Mouse (Mus musculus) lung, embryonic 15.5 days (tissue): ENCODE data around the gene Tpmt. TPM values are rescaled to one million over a fixed set of nuclear protein-coding genes. Genes with fewer than 3 reads are reported as not detected.

Experiments used
- ATAC-seq: fragments of 200-750 bp; cut with Nextera tagmentation; 2 replicates; pipeline ENCODE4 v1.8.0; 2017; ENCODE audit warnings: moderate number of reproducible peaks, borderline replicate concordance; ENCODE audit not compliant: low FRiP score, low TSS enrichment; ENCODE audit errors: extremely low read depth
- H3K27ac ChIP-seq: fragments of 300-500 bp; sonication (generic); 2 replicates; pipeline ENCODE4 v1.5.1; 2015; ENCODE audit warnings: moderate library complexity, mild to moderate bottlenecking, inconsistent platforms
- H3K27me3 ChIP-seq: fragments of 300-500 bp; sonication (generic); 2 replicates; pipeline ENCODE4 v1.6.1; 2015; ENCODE audit warnings: inconsistent platforms
- H3K36me3 ChIP-seq: fragments of 300-500 bp; sonication (generic); 2 replicates; pipeline ENCODE4 v1.6.1; 2015; ENCODE audit warnings: inconsistent platforms
- H3K4me1 ChIP-seq: fragments of 300-500 bp; sonication (generic); 2 replicates; pipeline ENCODE4 v1.6.1; 2015; ENCODE audit warnings: inconsistent platforms
- H3K4me2 ChIP-seq: fragments of 300-500 bp; sonication (generic); 2 replicates; pipeline ENCODE4 v1.6.1; 2015; ENCODE audit warnings: inconsistent platforms, mild to moderate bottlenecking, moderate library complexity
- H3K4me3 ChIP-seq: fragments of 300-500 bp; sonication (generic); 2 replicates; pipeline ENCODE4 v1.5.1; 2015; ENCODE audit warnings: mild to moderate bottlenecking, inconsistent platforms
- H3K9ac ChIP-seq: fragments of 300-500 bp; sonication (generic); 2 replicates; pipeline ENCODE4 v1.6.1; 2015; ENCODE audit warnings: inconsistent platforms
- H3K9me3 ChIP-seq: fragments of 300-500 bp; sonication (generic); 2 replicates; pipeline ENCODE4 v1.6.1; 2016; ENCODE audit warnings: inconsistent platforms
- WGBS: fragments of 180-500 bp; shearing (Covaris S2); methylation state at CpG from one replicate; pipeline ENCODE4 v1.1.7; 2015; 5-methylcytosine and 5-hydroxymethylcytosine counted together
- polyA plus RNA-seq: library from polyadenylated mRNA; unstranded; fragments of >200 nt; fragmentation: Nextera tagmentation; extraction: Ambion mirVana; gene quantifications from 2 replicates; pipeline ENCODE4 v1.2.1, GENCODE M21; 2015

Gene Tpmt
- polyA plus RNA-seq = 22.2 and 23.8 TPM in 2 replicates

GRCm38 (mm10) chr13:47044617-47044947, at the start of gene Tpmt:
Gene Tpmt (minus strand): TSS chr13:47044737.
- Histone ChIP-seq H3K4me3 (peak within 1 kb of the TSS; percentile 74), H3K9ac (peak within 1 kb of the TSS; percentile 65), H3K4me2 (peak within 1 kb of the TSS; percentile 98), H3K36me3 (no peaks in the 10 kb centered on the region), H3K9me3 (no peaks in the 10 kb centered on the region), H3K4me1 (peaks cover 15% of the 10 kb centered on the region), H3K27ac (0 out of 2 replicates have a peak within 1 kb of the TSS, but pooled peaks have one; percentile 14), H3K27me3 (no peaks in the 10 kb centered on the region)
- no peak for ATAC-seq
- 15% methylated on average over 10 of the region's 10 CpGs for WGBS

- Histone ChIP-seq H3K9ac (no peak overlapping the region), H3K4me3 (no peak overlapping the region), H3K27ac (no peak overlapping the region), H3K4me2 (no peak overlapping the region), H3K9me3 (no peaks in the 10 kb centered on the region), H3K27me3 (no peaks in the 10 kb centered on the region), H3K36me3 (peaks cover 65% of the 10 kb centered on the region), H3K4me1 (no peaks in the 10 kb centered on the region)
- ATAC-seq = no peak
- WGBS = 88% methylated on average over 2 of the region's 2 CpGs
These were observed 49.3 kb upstream of the Tpmt start for GRCm38 (mm10) chr13:47093791-47094190.

DNA sequence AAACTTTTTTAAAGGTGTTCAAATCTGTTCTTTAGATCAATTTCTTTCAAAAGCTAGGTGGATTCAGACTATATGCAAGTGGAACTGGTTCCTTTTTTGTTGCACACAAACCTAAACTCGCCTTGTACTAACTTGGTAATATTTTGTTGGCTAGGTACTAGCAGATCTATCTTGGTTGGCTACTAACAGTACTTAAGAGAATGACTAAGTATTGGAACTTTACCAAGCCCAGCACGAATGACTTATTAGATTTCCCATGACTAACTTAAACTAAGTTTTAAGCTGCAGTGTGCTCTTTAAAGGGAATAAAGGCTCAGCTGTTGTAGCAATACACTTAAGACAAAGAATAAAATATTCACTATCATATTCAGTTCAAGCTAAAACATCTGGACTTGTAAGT, 44.7 kb upstream of the Tpmt start:
- 82% methylated on average over 2 of the region's 2 CpGs for WGBS
- Histone ChIP-seq H3K27ac (no peak overlapping the region), H3K4me1 (no peaks in the 10 kb centered on the region), H3K4me3 (no peak overlapping the region), H3K9ac (no peak overlapping the region), H3K9me3 (no peaks in the 10 kb centered on the region), H3K36me3 (peaks cover 59% of the 10 kb centered on the region), H3K4me2 (no peak overlapping the region), H3K27me3 (no peaks in the 10 kb centered on the region)
- no peak for ATAC-seq

- Histone ChIP-seq H3K36me3 (peaks cover 51% of the 10 kb centered on the region), H3K4me2 (no peak overlapping the region), H3K9me3 (no peaks in the 10 kb centered on the region), H3K4me3 (no peak overlapping the region), H3K4me1 (no peaks in the 10 kb centered on the region), H3K9ac (no peak overlapping the region), H3K27ac (no peak overlapping the region), H3K27me3 (no peaks in the 10 kb centered on the region)
- WGBS = 97% methylated on average over 1 of the region's 1 CpGs
- ATAC-seq = no peak
These were observed 43.9 kb upstream of the Tpmt start for GRCm38 (mm10) chr13:47088433-47088832.

GRCm38 (mm10) chr13:47080905-47081505, 36.5 kb upstream of the Tpmt start:
- Histone ChIP-seq H3K36me3 (peaks cover 46% of the 10 kb centered on the region), H3K27me3 (no peaks in the 10 kb centered on the region), H3K4me3 (no peak overlapping the region)

GRCm38 (mm10) chr13:47078799-47079198, 34.3 kb upstream of the Tpmt start:
- H3K4me3 ChIP-seq = no peak overlapping the region
- no peak overlapping the region for H3K4me2 ChIP-seq
- ATAC-seq = no peak
- no peak overlapping the region for H3K27ac ChIP-seq
- 78% methylated on average over 5 of the region's 5 CpGs for WGBS
- H3K9me3 ChIP-seq = no peaks in the 10 kb centered on the region
- H3K36me3 ChIP-seq = peaks cover 38% of the 10 kb centered on the region
- H3K27me3 ChIP-seq = no peaks in the 10 kb centered on the region
- no peaks in the 10 kb centered on the region for H3K4me1 ChIP-seq
- H3K9ac ChIP-seq = no peak overlapping the region

More at GRCm38 (mm10) chr13:47080905-47081505, 36.5 kb upstream of the Tpmt start:
- Histone ChIP-seq H3K27ac (no peak overlapping the region), H3K4me1 (no peaks in the 10 kb centered on the region), H3K4me2 (no peak overlapping the region), H3K9me3 (no peaks in the 10 kb centered on the region), H3K9ac (no peak overlapping the region)
- ATAC-seq = no peak
- WGBS = 83% methylated on average over 4 of the region's 4 CpGs

GRCm38 (mm10) chr13:47077367-47077766, 32.8 kb upstream of the Tpmt start:
- Histone ChIP-seq H3K9me3 (no peaks in the 10 kb centered on the region), H3K4me1 (no peaks in the 10 kb centered on the region), H3K36me3 (peaks cover 29% of the 10 kb centered on the region), H3K4me2 (no peak overlapping the region), H3K4me3 (no peak overlapping the region), H3K27me3 (no peaks in the 10 kb centered on the region), H3K27ac (no peak overlapping the region), H3K9ac (no peak overlapping the region)
- no peak for ATAC-seq

DNA sequence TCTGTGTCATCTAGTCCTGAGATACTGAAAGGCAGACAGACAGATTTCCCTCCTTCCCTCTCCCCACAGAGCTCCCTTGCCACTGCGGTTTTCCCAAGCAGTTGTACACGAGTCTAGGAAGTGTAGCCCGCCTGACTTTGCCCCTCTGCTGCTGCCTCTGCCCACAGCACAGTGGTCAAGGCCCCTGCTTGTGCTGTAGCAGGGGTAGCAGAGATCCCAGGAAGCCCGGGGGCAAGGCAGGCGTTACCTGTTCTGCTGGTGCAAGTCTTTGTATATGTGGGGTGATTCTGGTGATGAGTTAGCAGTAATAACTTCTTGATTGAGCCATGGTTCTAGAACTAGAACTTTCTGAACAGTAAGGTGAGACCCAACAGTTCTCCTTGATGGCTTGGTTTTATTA, 31.6 kb upstream of the Tpmt start:
- Histone ChIP-seq H3K9me3 (no peaks in the 10 kb centered on the region), H3K4me1 (no peaks in the 10 kb centered on the region), H3K4me2 (no peak overlapping the region), H3K9ac (no peak overlapping the region), H3K27me3 (no peaks in the 10 kb centered on the region), H3K27ac (no peak overlapping the region), H3K36me3 (peaks cover 27% of the 10 kb centered on the region), H3K4me3 (no peak overlapping the region)
- no peak for ATAC-seq
- 72% methylated on average over 5 of the region's 5 CpGs for WGBS

- no peak for ATAC-seq
- Histone ChIP-seq H3K36me3 (0 out of 2 replicates have a peak, but pooled peaks cover 8% of the 10 kb centered on the region), H3K27me3 (no peaks in the 10 kb centered on the region), H3K4me3 (no peak overlapping the region), H3K4me1 (0 out of 2 replicates have a peak, but pooled peaks cover 3% of the 10 kb centered on the region), H3K27ac (no peak overlapping the region), H3K9ac (no peak overlapping the region), H3K9me3 (no peaks in the 10 kb centered on the region), H3K4me2 (no peak overlapping the region)
- WGBS = 87% methylated on average over 5 of the region's 5 CpGs
These were observed 27.9 kb upstream of the Tpmt start for GRCm38 (mm10) chr13:47072484-47072883.

DNA sequence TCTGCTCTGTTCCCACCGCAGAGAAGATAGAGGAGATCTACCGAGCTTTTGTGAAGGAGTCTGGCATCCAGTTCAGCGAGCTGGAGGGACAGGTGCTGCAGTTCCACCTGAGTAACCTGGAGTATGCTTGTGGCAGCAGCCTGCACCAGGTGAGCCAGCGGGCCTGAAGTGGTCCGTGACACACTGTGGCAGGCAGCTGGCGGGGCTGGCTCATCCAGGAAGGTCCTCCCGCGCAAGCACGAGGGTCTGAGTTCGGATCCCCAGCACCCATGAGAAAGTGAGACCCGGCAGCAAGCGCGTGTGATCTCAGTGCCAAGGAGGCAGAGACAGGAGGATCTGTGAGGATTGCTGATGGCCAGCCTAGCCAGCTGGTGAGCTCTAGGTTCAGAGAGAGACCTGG, 27.3 kb upstream of the Tpmt start:
- Histone ChIP-seq H3K9me3 (no peaks in the 10 kb centered on the region), H3K9ac (no peak overlapping the region), H3K27me3 (no peaks in the 10 kb centered on the region), H3K4me3 (no peak overlapping the region), H3K4me2 (no peak overlapping the region), H3K36me3 (0 out of 2 replicates have a peak, but pooled peaks cover 11% of the 10 kb centered on the region), H3K4me1 (0 out of 2 replicates have a peak, but pooled peaks cover 3% of the 10 kb centered on the region), H3K27ac (no peak overlapping the region)
- ATAC-seq = no peak
- WGBS = 94% methylated on average over 13 of the region's 13 CpGs

- Histone ChIP-seq H3K4me3 (no peak overlapping the region), H3K36me3 (0 out of 2 replicates have a peak, but pooled peaks cover 13% of the 10 kb centered on the region), H3K4me1 (0 out of 2 replicates have a peak, but pooled peaks cover 3% of the 10 kb centered on the region), H3K9me3 (no peaks in the 10 kb centered on the region), H3K27ac (no peak overlapping the region), H3K9ac (no peak overlapping the region), H3K27me3 (no peaks in the 10 kb centered on the region), H3K4me2 (no peak overlapping the region)
- no peak for ATAC-seq
- 72% methylated on average over 15 of the region's 15 CpGs for WGBS
These were observed 26.0 kb upstream of the Tpmt start for GRCm38 (mm10) chr13:47070329-47071080.

- Histone ChIP-seq H3K9me3 (no peaks in the 10 kb centered on the region), H3K4me3 (no peak overlapping the region), H3K4me1 (0 out of 2 replicates have a peak, but pooled peaks cover 3% of the 10 kb centered on the region), H3K27ac (no peak overlapping the region), H3K4me2 (no peak overlapping the region), H3K27me3 (no peaks in the 10 kb centered on the region), H3K36me3 (peaks cover 17% of the 10 kb centered on the region; the same call in 1 of the 2 replicates), H3K9ac (no peak overlapping the region)
- WGBS = 86% methylated on average over 6 of the region's 6 CpGs
- no peak for ATAC-seq
These were observed 22.5 kb upstream of the Tpmt start for GRCm38 (mm10) chr13:47067001-47067400.
